Mouse (Mus musculus): ENCODE data around the gene Sigirr. TPM values are rescaled to one million over a fixed set of nuclear protein-coding genes. Genes with fewer than 3 reads are reported as not detected.

Gene Sigirr
- polyA plus RNA-seq, 1 experiment from 2014 or later, result 28.1 TPM

DNA sequence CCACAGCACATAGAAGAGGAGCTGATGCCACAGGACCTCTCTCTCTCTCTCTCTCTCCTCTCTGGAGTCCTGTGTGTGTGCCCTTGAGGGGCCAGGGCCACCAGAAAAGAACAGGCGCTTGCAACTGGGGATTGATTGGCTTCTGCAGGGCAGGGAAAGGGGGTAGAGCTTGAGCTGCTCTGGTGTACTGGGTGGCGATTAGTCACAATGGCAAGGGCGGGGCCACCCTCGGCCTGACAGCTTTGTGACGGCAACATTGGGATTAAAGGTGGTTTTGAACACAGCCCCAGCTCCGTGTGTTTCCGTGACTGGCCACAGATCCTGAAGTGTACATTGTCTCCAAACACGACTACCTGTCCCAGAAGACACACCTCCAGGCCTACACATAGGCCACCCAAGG is 10.1 kb downstream of the Sigirr start:
- no peak overlapping the region for H3K9ac ChIP-seq (ENCODE audit: low read depth, low read length)
- ATAC-seq (ENCODE audit: low read depth), result no peak
- peaks cover 21% of the 10 kb centered on the region for H3K4me1 ChIP-seq (ENCODE audit: control insufficient read depth, low read depth, low read length)
- no peaks in the 10 kb centered on the region for H3K9me3 ChIP-seq (replicated peaks; ENCODE audit: control insufficient read depth, low read length)
- no peak overlapping the region for H3K27ac ChIP-seq (ENCODE audit: low read length)
- WGBS (ENCODE audit: insufficient replicate concordance), result 58% methylated on average over 8 of the region's 8 CpGs
- H3K4me3 ChIP-seq (ENCODE audit: low read depth, low read length), result no peak overlapping the region
- H3K4me2 ChIP-seq (ENCODE audit: low read depth, low read length), result no peak overlapping the region
- peaks cover 26% of the 10 kb centered on the region for H3K27me3 ChIP-seq (ENCODE audit: control insufficient read depth, insufficient read depth, low read depth, low read length)
- no peaks in the 10 kb centered on the region for H3K36me3 ChIP-seq (ENCODE audit: control insufficient read depth, insufficient read depth)

DNA sequence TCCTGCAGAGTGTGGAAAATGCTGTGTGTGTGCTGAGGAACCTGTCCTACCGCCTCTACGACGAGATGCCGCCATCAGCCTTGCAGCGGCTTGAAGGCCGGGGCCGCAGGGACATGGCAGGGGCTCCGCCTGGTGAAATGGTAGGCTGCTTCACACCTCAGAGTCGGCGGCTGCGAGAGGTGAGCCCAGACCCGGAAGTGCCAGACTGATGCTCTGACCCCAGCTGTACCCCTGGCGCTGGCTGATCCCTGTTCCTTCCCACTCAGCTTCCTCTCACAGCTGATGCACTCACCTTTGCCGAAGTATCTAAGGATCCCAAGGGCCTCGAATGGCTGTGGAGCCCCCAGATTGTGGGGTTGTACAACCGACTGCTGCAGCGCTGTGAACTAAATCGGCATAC is 11.9 kb downstream of the Sigirr start:
- Histone ChIP-seq H3K36me3 (ENCODE audit: control insufficient read depth, insufficient read depth) (no peaks in the 10 kb centered on the region), H3K4me3 (ENCODE audit: low read depth, low read length) (no peak overlapping the region), H3K4me1 (ENCODE audit: control insufficient read depth, low read depth, low read length) (peaks cover 16% of the 10 kb centered on the region), H3K9me3 (replicated peaks; ENCODE audit: control insufficient read depth, low read length) (no peaks in the 10 kb centered on the region), H3K9ac (ENCODE audit: low read depth, low read length) (no peak overlapping the region), H3K27me3 (ENCODE audit: control insufficient read depth, insufficient read depth, low read depth, low read length) (peaks cover 26% of the 10 kb centered on the region), H3K4me2 (ENCODE audit: low read depth, low read length) (peak overlapping the region; percentile 24; the same call in 1 of the 2 replicates), H3K27ac (ENCODE audit: low read length) (no peak overlapping the region)
- 15% methylated on average over 18 of the region's 18 CpGs for WGBS (ENCODE audit: insufficient replicate concordance)
- ATAC-seq (ENCODE audit: low read depth), result no peak

DNA sequence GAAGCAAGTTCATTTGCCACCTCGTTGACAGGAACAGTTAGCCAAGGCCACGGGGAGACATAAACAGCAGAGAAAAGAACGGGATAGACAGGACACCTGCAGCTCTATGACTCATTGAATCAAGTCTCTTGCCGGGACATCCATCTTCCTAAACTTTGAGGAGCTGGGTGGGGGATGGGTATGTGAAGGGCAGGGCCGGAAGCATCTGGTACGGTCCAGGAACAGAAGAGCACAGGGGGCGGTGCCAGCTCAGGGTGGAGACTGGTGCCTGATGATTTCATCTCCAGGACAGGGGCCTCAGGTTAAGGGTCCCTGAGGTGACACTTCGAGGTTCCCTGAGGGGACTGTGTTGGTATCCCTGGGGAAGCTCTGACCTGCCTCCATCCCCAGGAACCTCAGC is 12.5 kb downstream of the Sigirr start:
- H3K9ac ChIP-seq (ENCODE audit: low read depth, low read length), result no peak overlapping the region
- H3K27me3 ChIP-seq (ENCODE audit: control insufficient read depth, insufficient read depth, low read depth, low read length), result peaks cover 26% of the 10 kb centered on the region
- no peak overlapping the region for H3K4me2 ChIP-seq (ENCODE audit: low read depth, low read length)
- H3K36me3 ChIP-seq (ENCODE audit: control insufficient read depth, insufficient read depth), result no peaks in the 10 kb centered on the region
- no peak overlapping the region for H3K4me3 ChIP-seq (ENCODE audit: low read depth, low read length)
- 23% methylated on average over 8 of the region's 8 CpGs for WGBS (ENCODE audit: insufficient replicate concordance)
- no peaks in the 10 kb centered on the region for H3K9me3 ChIP-seq (replicated peaks; ENCODE audit: control insufficient read depth, low read length)
- no peak overlapping the region for H3K27ac ChIP-seq (ENCODE audit: low read length)
- H3K4me1 ChIP-seq (ENCODE audit: control insufficient read depth, low read depth, low read length), result peaks cover 10% of the 10 kb centered on the region
- ATAC-seq (ENCODE audit: low read depth), result no peak

DNA sequence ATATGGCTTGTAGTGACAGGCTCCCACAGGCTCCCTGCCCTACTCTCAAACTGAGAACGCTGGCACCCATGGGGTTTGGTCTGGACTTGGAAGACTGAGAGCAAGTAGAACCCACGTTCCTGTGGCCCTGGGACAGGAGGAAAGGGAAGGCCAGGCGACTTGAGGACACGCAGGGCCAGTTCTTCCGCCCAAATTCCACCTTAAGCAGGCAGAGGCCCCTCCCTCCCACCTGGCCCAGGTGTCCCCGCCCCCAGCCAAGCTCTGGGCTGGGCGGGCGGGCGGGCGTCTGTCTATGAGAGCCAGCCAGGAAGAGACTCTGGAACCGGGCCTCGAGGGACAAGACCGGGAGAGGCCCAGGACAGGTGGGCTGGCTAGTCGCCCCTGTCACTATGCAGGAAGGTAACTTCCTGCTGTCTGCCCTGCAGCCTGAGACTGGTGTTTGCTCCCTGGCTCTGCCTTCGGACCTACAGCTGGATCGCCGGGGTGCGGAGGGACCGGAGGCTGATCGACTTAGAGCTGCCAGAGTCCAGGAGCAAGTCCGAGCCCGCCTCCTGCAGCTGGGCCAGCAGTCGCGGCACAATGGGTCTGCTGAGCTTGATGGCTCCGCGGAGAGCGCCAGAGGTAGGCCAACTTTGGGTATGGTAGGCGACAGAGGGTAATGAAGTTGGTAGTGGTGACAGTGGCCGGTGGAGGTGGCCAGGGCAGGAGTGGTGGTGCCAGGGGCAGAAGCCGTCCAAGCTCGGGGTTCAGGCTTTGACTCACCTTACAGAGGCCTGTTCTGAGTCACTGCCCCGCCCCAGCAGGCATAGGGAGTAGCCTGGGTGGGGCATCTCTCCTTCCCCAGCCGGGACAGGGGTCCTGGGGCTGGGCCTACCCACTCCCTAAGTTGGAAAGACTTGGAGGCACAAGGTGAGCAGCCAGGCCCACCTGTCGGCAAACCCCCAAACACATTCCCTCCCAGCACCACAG is 20.6 kb downstream of the Sigirr start:
- WGBS (ENCODE audit: insufficient replicate concordance), result 47% methylated on average over 34 of the region's 34 CpGs
- peaks cover 2% of the 10 kb centered on the region; the same call in 1 of the 2 replicates for H3K27me3 ChIP-seq (ENCODE audit: control insufficient read depth, insufficient read depth, low read depth, low read length)
- no peak; the same call in 1 of the 2 replicates for ATAC-seq (ENCODE audit: low read depth)
- H3K4me2 ChIP-seq (ENCODE audit: low read depth, low read length), result no peak overlapping the region
- no peaks in the 10 kb centered on the region for H3K9me3 ChIP-seq (replicated peaks; ENCODE audit: control insufficient read depth, low read length)
- H3K36me3 ChIP-seq (ENCODE audit: control insufficient read depth, insufficient read depth), result no peaks in the 10 kb centered on the region
- H3K27ac ChIP-seq (ENCODE audit: low read length), result no peak overlapping the region
- no peak overlapping the region for H3K4me3 ChIP-seq (ENCODE audit: low read depth, low read length)
- H3K4me1 ChIP-seq (ENCODE audit: control insufficient read depth, low read depth, low read length), result no peaks in the 10 kb centered on the region
- no peak overlapping the region for H3K9ac ChIP-seq (ENCODE audit: low read depth, low read length)

DNA sequence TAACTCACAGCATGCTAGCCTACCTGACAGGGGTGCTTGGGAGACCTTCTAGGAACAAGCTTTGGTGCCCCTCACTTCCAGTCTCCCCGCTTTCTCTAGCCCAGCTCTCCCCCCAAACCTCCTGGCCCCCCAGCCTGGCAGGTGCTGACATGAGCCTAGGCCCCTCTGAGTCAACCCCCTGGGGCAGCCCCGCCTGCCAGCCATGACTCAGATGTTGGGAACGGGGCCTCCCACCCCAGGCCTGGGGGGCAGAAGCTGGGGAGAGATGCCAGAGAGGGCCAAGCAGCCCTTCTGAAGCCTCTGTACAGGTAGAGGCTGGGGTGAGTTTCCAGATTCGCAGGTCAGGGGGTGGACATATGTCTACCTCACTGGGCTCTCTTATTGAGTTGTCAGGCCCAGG is 21.5 kb downstream of the Sigirr start:
- no peak overlapping the region for H3K4me2 ChIP-seq (ENCODE audit: low read depth, low read length)
- no peaks in the 10 kb centered on the region for H3K4me1 ChIP-seq (ENCODE audit: control insufficient read depth, low read depth, low read length)
- no peak for ATAC-seq (ENCODE audit: low read depth)
- H3K9me3 ChIP-seq (replicated peaks; ENCODE audit: control insufficient read depth, low read length), result no peaks in the 10 kb centered on the region
- no peak overlapping the region for H3K4me3 ChIP-seq (ENCODE audit: low read depth, low read length)
- 63% methylated on average over 4 of the region's 4 CpGs for WGBS (ENCODE audit: insufficient replicate concordance)
- H3K27ac ChIP-seq (ENCODE audit: low read length), result no peak overlapping the region
- H3K9ac ChIP-seq (ENCODE audit: low read depth, low read length), result no peak overlapping the region
- peaks cover 2% of the 10 kb centered on the region; the same call in 1 of the 2 replicates for H3K27me3 ChIP-seq (ENCODE audit: control insufficient read depth, insufficient read depth, low read depth, low read length)
- H3K36me3 ChIP-seq (ENCODE audit: control insufficient read depth, insufficient read depth), result no peaks in the 10 kb centered on the region

DNA sequence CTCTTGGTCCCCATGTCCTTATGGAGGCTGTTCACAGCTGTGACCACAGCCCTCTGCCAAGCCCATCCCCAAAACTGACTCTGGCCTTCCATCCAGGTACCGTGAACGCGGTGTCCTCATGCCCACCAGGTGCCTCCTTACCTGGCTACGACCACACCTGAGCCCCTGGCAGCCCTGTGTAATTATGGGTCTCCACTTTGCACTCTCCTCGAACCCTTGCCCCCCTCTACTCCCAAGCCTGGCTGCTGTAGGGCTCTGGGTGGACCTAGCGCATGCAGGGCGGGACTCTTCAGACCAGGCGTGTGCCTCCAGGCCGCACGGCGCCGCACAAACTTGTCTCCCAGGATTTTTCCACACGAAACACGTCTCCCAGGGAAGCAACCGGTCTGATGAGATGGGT is 22.5 kb downstream of the Sigirr start, which contains the start of gene Pkp3:
TSS of gene Pkp3 (plus strand) at position 378 of the 400 bp plus-strand sequence.
- Histone ChIP-seq H3K27me3 (ENCODE audit: control insufficient read depth, insufficient read depth, low read depth, low read length) (peaks cover 2% of the 10 kb centered on the region; the same call in 1 of the 2 replicates), H3K9me3 (replicated peaks; ENCODE audit: control insufficient read depth, low read length) (no peaks in the 10 kb centered on the region), H3K4me1 (ENCODE audit: control insufficient read depth, low read depth, low read length) (no peaks in the 10 kb centered on the region), H3K27ac (ENCODE audit: low read length) (no peak within 1 kb of the TSS), H3K4me3 (ENCODE audit: low read depth, low read length) (no peak within 1 kb of the TSS), H3K4me2 (ENCODE audit: low read depth, low read length) (no peak within 1 kb of the TSS), H3K36me3 (ENCODE audit: control insufficient read depth, insufficient read depth) (no peaks in the 10 kb centered on the region), H3K9ac (ENCODE audit: low read depth, low read length) (no peak within 1 kb of the TSS)
- WGBS (ENCODE audit: insufficient replicate concordance), result 83% methylated on average over 15 of the region's 15 CpGs
- no peak for ATAC-seq (ENCODE audit: low read depth)

DNA sequence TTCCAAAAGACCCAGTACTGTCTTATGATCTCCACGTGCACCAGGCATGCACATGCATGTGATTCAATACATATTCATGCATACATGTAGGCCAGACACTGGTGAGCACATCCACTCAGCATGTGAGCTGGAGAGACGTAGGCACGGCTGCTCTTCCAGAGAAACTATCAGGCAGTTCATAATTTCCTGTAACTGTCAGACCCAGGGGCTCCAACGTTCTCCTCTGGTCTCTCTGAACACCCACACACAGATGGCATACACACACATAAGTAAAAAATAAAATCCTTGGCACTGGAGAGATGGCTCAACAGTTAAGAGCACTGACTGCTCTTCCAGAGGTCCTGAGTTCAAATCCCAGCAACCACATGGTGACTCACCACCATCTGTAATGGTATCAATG is 26.6 kb downstream of the Sigirr start:
- peaks cover 7% of the 10 kb centered on the region; the same call in 1 of the 2 replicates for H3K4me1 ChIP-seq (ENCODE audit: control insufficient read depth, low read depth, low read length)
- H3K27ac ChIP-seq (ENCODE audit: low read length), result no peak overlapping the region
- H3K4me2 ChIP-seq (ENCODE audit: low read depth, low read length), result no peak overlapping the region
- ATAC-seq (ENCODE audit: low read depth), result no peak
- 42% methylated on average over 4 of the region's 4 CpGs for WGBS (ENCODE audit: insufficient replicate concordance)
- no peak overlapping the region for H3K4me3 ChIP-seq (ENCODE audit: low read depth, low read length)
- H3K9me3 ChIP-seq (replicated peaks; ENCODE audit: control insufficient read depth, low read length), result no peaks in the 10 kb centered on the region
- peaks cover 33% of the 10 kb centered on the region for H3K27me3 ChIP-seq (ENCODE audit: control insufficient read depth, insufficient read depth, low read depth, low read length)
- H3K36me3 ChIP-seq (ENCODE audit: control insufficient read depth, insufficient read depth), result no peaks in the 10 kb centered on the region
- H3K9ac ChIP-seq (ENCODE audit: low read depth, low read length), result no peak overlapping the region

DNA sequence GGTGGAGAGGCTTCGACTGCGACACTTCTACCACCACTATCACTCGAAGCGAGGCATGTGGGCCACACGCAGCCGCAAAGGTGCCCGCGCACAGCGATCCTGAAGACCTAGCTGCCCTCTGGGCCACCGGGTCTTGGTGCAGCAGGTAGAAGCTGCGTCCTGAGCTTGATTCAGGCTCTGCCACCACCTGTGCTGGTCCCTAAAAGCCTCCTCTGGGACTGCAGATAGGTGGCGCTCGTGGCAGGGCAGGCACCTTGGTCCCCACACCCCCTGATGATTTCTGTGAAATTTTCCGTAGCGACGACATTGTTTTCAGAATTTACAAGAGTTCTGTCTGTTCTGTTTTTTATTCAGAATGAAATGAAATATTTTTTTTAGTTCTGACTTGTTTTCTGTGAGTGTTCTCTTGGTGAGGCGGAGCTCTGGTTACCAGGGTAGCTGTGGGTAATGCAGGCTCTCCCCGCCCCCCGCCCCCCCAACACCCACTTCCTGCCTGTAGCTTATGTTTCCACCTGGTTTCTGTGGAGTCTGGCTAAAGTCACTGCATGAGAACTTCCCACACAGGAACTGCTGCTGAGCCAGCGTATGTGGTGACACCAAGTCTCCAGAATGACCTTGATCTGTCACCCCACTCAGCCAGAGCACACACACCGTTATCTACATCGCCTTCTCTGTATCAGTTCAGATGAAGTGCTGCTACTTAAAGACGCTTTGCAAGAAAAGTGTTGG is 28.2 kb downstream of the Sigirr start:
- peaks cover 40% of the 10 kb centered on the region for H3K27me3 ChIP-seq (ENCODE audit: control insufficient read depth, insufficient read depth, low read depth, low read length)
- H3K4me1 ChIP-seq (ENCODE audit: control insufficient read depth, low read depth, low read length), result peaks cover 7% of the 10 kb centered on the region; the same call in 1 of the 2 replicates
- no peak for ATAC-seq (ENCODE audit: low read depth)
- H3K9me3 ChIP-seq (replicated peaks; ENCODE audit: control insufficient read depth, low read length), result no peaks in the 10 kb centered on the region
- no peak overlapping the region for H3K9ac ChIP-seq (ENCODE audit: low read depth, low read length)
- 0 out of 2 replicates have a peak overlapping the region, but pooled peaks have one; percentile 11 for H3K4me2 ChIP-seq (ENCODE audit: low read depth, low read length)
- no peaks in the 10 kb centered on the region for H3K36me3 ChIP-seq (ENCODE audit: control insufficient read depth, insufficient read depth)
- H3K27ac ChIP-seq (ENCODE audit: low read length), result no peak overlapping the region
- H3K4me3 ChIP-seq (ENCODE audit: low read depth, low read length), result no peak overlapping the region
- WGBS (ENCODE audit: insufficient replicate concordance), result 9% methylated on average over 23 of the region's 23 CpGs

All from liver, embryonic 16.5 days (tissue).